Mouse (Mus musculus) lung, adult 2 months (tissue): Measurements from ENCODE around the gene Cmtm2a. TPM values are rescaled to one million over a fixed set of nuclear protein-coding genes. Genes with fewer than 3 reads are reported as not detected.
"Not testable (repeated sequence)": the region's sequence is repeated elsewhere in the genome, so short reads cannot be mapped to it uniquely, and the experiment has no call there.

ENCODE experiments used
- DNase-seq: peaks from one replicate; pipeline ENCODE4 v3.0.0; 2022
- H3K4me1 ChIP-seq: fragments of 200-500 bp; 2 replicates; pipeline ENCODE4 v1.6.1; 2011; ENCODE audit warnings: low read length; ENCODE audit not compliant: control insufficient read depth, insufficient read depth
- H3K4me3 ChIP-seq: fragments of 200-500 bp; replicated peaks from 2 replicates; pipeline ENCODE3; 2011; ENCODE audit warnings: low read depth, mild to moderate bottlenecking, control low read depth, low read length; ENCODE audit errors: extremely low read depth
- CTCF ChIP-seq: fragments of 200-500 bp; IDR thresholded peaks from 2 replicates; pipeline ENCODE4 v1.5.1; 2011; ENCODE audit warnings: mild to moderate bottlenecking, low read length, control low read depth; ENCODE audit not compliant: insufficient read depth
- POLR2A ChIP-seq: fragments of 200-500 bp; IDR thresholded peaks from 2 replicates; pipeline ENCODE4 v1.6.1; 2011; ENCODE audit warnings: low read depth, mild to moderate bottlenecking, control low read depth, low read length, borderline replicate concordance; ENCODE audit errors: extremely low read depth
- WGBS: fragments of 180-500 bp; shearing (Covaris S2); methylation state at CpG from one replicate; pipeline ENCODE4 v1.1.7; 2018; 5-methylcytosine and 5-hydroxymethylcytosine counted together
- polyA plus RNA-seq: library from polyadenylated mRNA; depleted of rRNA; stranded (reverse); fragments of >200 nt; gene quantifications from 2 replicates; pipeline ENCODE4 v1.2.3, GENCODE M21; 2012; rRNA removed

The Cmtm2a gene
- not detected in 2 replicates for polyA plus RNA-seq

GRCm38 (mm10) chr8:104293081-104293480, at the start of gene Cmtm2a:
Cmtm2a (minus strand) TSS chr8:104293181.
- not testable (repeated sequence) for H3K4me3 ChIP-seq, DNase-seq, H3K4me1 ChIP-seq
- WGBS: 80% methylated on average over 12 of the region's 12 CpGs

GRCm38 (mm10) chr8:104342426-104342825, 49.4 kb upstream of the Cmtm2a start:
- 49% methylated on average over 5 of the region's 5 CpGs for WGBS
- TF ChIP-seq POLR2A (no peak), CTCF (no peak)
- no peaks in the 10 kb centered on the region; the same call in none of the 2 replicates for H3K4me1 ChIP-seq
- no peak overlapping the region for H3K4me3 ChIP-seq
- DNase-seq: no peak

GRCm38 (mm10) chr8:104341678-104342077, 48.7 kb upstream of the Cmtm2a start:
- TF ChIP-seq POLR2A: no peak
- no peak for TF ChIP-seq CTCF
- 45% methylated on average over 6 of the region's 6 CpGs for WGBS
- H3K4me1 ChIP-seq: no peaks in the 10 kb centered on the region; the same call in none of the 2 replicates
- DNase-seq: no peak
- H3K4me3 ChIP-seq: peak overlapping the region; percentile 64

- peak; percentile 63 for DNase-seq
- peak overlapping the region; percentile 64 for H3K4me3 ChIP-seq
- no peaks in the 10 kb centered on the region; the same call in none of the 2 replicates for H3K4me1 ChIP-seq
- TF ChIP-seq POLR2A (peak; percentile 85; the same call in 1 of the 2 replicates), CTCF (no peak)
- WGBS: 2% methylated on average over 24 of the region's 24 CpGs
Observed at GRCm38 (mm10) chr8:104341106-104341561, 48.2 kb upstream of the Cmtm2a start.

GRCm38 (mm10) chr8:104340233-104341105, 47.5 kb upstream of the Cmtm2a start:
- Histone ChIP-seq H3K4me1 (no peaks in the 10 kb centered on the region; the same call in none of the 2 replicates), H3K4me3 (peak overlapping the region; percentile 64)
- TF ChIP-seq POLR2A (peak; percentile 70; the same call in 1 of the 2 replicates), CTCF (no peak)
- under 1% methylated on average over 52 of the region's 54 CpGs for WGBS
- DNase-seq: peak; percentile 65

GRCm38 (mm10) chr8:104339983-104340232, 46.9 kb upstream of the Cmtm2a start:
- Histone ChIP-seq H3K4me1 (no peaks in the 10 kb centered on the region; the same call in none of the 2 replicates), H3K4me3 (peak overlapping the region; percentile 64)
- 1% methylated on average over 6 of the region's 6 CpGs for WGBS
- no peak for TF ChIP-seq CTCF
- TF ChIP-seq POLR2A: no peak
- peak; percentile 17 for DNase-seq

- peak; percentile 17 for DNase-seq
- no peaks in the 10 kb centered on the region; the same call in none of the 2 replicates for H3K4me1 ChIP-seq
- peak within 1 kb of the TSS; percentile 64 for H3K4me3 ChIP-seq
- WGBS: 14% methylated on average over 17 of the region's 18 CpGs
- no peak for TF ChIP-seq POLR2A
- no peak for TF ChIP-seq CTCF
Observed at GRCm38 (mm10) chr8:104339229-104339982, 46.4 kb upstream of the Cmtm2a start, which contains the start of gene Cmtm3. Cmtm3 (plus strand) TSS chr8:104339410.

GRCm38 (mm10) chr8:104337890-104338289, 44.9 kb upstream of the Cmtm2a start:
- TF ChIP-seq CTCF (no peak), POLR2A (no peak)
- 60% methylated on average over 3 of the region's 3 CpGs for WGBS
- H3K4me3 ChIP-seq: no peak overlapping the region
- peaks cover 2% of the 10 kb centered on the region for H3K4me1 ChIP-seq
- no peak for DNase-seq

GRCm38 (mm10) chr8:104336806-104337205, 43.8 kb upstream of the Cmtm2a start:
- WGBS: 85% methylated on average over 1 of the region's 1 CpGs
- DNase-seq: no peak
- TF ChIP-seq POLR2A (no peak), CTCF (no peak)
- Histone ChIP-seq H3K4me1 (peaks cover 2% of the 10 kb centered on the region), H3K4me3 (no peak overlapping the region)
